Mouse (Mus musculus) kidney, embryonic 15.5 days (tissue): ENCODE results near the gene Wars2. TPM values are rescaled to one million over a fixed set of nuclear protein-coding genes. Genes with fewer than 3 reads are reported as not detected.

ENCODE experiments used
- ATAC-seq: fragments of 200-750 bp; cut with Nextera tagmentation; replicated peaks from 2 replicates; pipeline ENCODE4 v1.8.0; 2017; ENCODE audit warnings: moderate TSS enrichment; ENCODE audit not compliant: low FRiP score
- H3K27ac ChIP-seq: fragments of 300-500 bp; sonication (generic); 2 replicates; pipeline ENCODE4 v1.5.1; 2015; ENCODE audit warnings: mild to moderate bottlenecking, inconsistent platforms
- H3K27me3 ChIP-seq: fragments of 300-500 bp; sonication (generic); 2 replicates; pipeline ENCODE4 v1.6.1; 2015; ENCODE audit warnings: inconsistent platforms
- H3K36me3 ChIP-seq: fragments of 300-500 bp; sonication (generic); 2 replicates; pipeline ENCODE4 v1.6.1; 2015; ENCODE audit warnings: inconsistent platforms
- H3K4me1 ChIP-seq: fragments of 300-500 bp; sonication (generic); 2 replicates; pipeline ENCODE4 v1.6.1; 2015; ENCODE audit warnings: inconsistent platforms
- H3K4me2 ChIP-seq: fragments of 300-500 bp; sonication (generic); 2 replicates; pipeline ENCODE4 v1.6.1; 2015; ENCODE audit warnings: moderate library complexity, mild to moderate bottlenecking, inconsistent platforms
- H3K4me3 ChIP-seq: fragments of 300-500 bp; sonication (generic); replicated peaks from 2 replicates; pipeline ENCODE4 v1.5.1; 2015; ENCODE audit warnings: mild to moderate bottlenecking, inconsistent platforms
- H3K9ac ChIP-seq: fragments of 300-500 bp; sonication (generic); 2 replicates; pipeline ENCODE4 v1.6.1; 2015; ENCODE audit warnings: mild to moderate bottlenecking, inconsistent platforms
- H3K9me3 ChIP-seq: fragments of 300-500 bp; sonication (generic); replicated peaks from 2 replicates; pipeline ENCODE4 v1.6.1; 2016; ENCODE audit warnings: inconsistent platforms
- WGBS: fragments of 180-500 bp; shearing (Covaris S2); methylation state at CpG from one replicate; pipeline ENCODE4 v1.1.7; 2015; ENCODE audit warnings: mixed read lengths; 5-methylcytosine and 5-hydroxymethylcytosine counted together
- polyA plus RNA-seq: library from polyadenylated mRNA; unstranded; fragments of >200 nt; fragmentation: Nextera tagmentation; extraction: Ambion mirVana; gene quantifications from 2 replicates; pipeline ENCODE4 v1.2.1, GENCODE M21; 2015

Wars2 gene
- polyA plus RNA-seq, 1 experiment from 2014 or later: 9.7 TPM

- 0 out of 2 replicates have a peak, but pooled peaks have one; percentile 57 for ATAC-seq
Measured at GRCm38 (mm10) chr3:99240811-99241738, 100.2 kb downstream of the Wars2 start.

GRCm38 (mm10) chr3:99242481-99242880 lies 101.6 kb downstream of the Wars2 start:
- H3K27ac ChIP-seq: no peak overlapping the region
- no peaks in the 10 kb centered on the region for H3K36me3 ChIP-seq
- no peak overlapping the region for H3K4me2 ChIP-seq
- WGBS: 3% methylated on average over 8 of the region's 8 CpGs
- peaks cover 14% of the 10 kb centered on the region for H3K4me1 ChIP-seq
- no peak overlapping the region for H3K4me3 ChIP-seq
- H3K27me3 ChIP-seq: peaks cover 100% of the 10 kb centered on the region
- no peak overlapping the region for H3K9ac ChIP-seq
- ATAC-seq: no peak
- H3K9me3 ChIP-seq: no peaks in the 10 kb centered on the region

More at GRCm38 (mm10) chr3:99240811-99241738, 100.2 kb downstream of the Wars2 start:
- H3K27ac ChIP-seq: no peak overlapping the region
- peak overlapping the region; percentile 27 for H3K4me3 ChIP-seq
- WGBS: under 1% methylated on average over 50 of the region's 50 CpGs
- peaks cover 14% of the 10 kb centered on the region for H3K4me1 ChIP-seq
- H3K9me3 ChIP-seq: no peaks in the 10 kb centered on the region
- H3K36me3 ChIP-seq: no peaks in the 10 kb centered on the region
- H3K4me2 ChIP-seq: peak overlapping the region; percentile 52
- peaks cover 98% of the 10 kb centered on the region for H3K27me3 ChIP-seq
- no peak overlapping the region for H3K9ac ChIP-seq

DNA sequence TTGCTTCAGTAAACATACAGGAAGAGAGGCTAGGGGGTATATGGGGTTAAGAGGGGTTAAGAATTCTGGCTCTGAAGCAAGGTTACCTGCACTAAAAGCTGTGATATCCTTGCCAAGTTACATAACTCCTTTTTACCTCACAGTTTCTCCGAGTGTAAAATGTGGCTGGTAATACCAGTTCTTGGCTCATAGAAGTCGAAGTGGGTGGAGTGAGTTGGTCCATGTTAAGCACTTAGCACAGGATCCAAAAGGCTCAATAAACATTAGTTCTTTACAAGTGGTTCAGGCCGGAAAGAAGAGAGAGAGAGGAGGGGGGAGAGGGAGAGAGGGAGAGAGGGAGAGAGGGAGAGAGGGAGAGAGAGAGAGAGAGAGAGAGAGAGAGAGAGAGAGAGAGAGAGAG lies 104.5 kb downstream of the Wars2 start:
- no peaks in the 10 kb centered on the region for H3K9me3 ChIP-seq
- WGBS: 3% methylated on average over 3 of the region's 3 CpGs

GRCm38 (mm10) chr3:99246629-99247028 lies 105.8 kb downstream of the Wars2 start:
- Histone ChIP-seq H3K4me1 (no peaks in the 10 kb centered on the region; the same call in 1 of the 2 replicates), H3K27me3 (peaks cover 100% of the 10 kb centered on the region), H3K4me3 (no peak overlapping the region), H3K36me3 (no peaks in the 10 kb centered on the region), H3K9me3 (no peaks in the 10 kb centered on the region), H3K9ac (no peak overlapping the region), H3K4me2 (no peak overlapping the region), H3K27ac (no peak overlapping the region)
- WGBS: 32% methylated on average over 3 of the region's 3 CpGs
- no peak for ATAC-seq

More for the DNA sequence above, 104.5 kb downstream of the Wars2 start:
- no peak overlapping the region for H3K27ac ChIP-seq
- H3K4me2 ChIP-seq: no peak overlapping the region
- H3K36me3 ChIP-seq: no peaks in the 10 kb centered on the region
- no peak overlapping the region for H3K4me3 ChIP-seq
- ATAC-seq: no peak
- peaks cover 11% of the 10 kb centered on the region for H3K4me1 ChIP-seq
- no peak overlapping the region for H3K9ac ChIP-seq
- peaks cover 100% of the 10 kb centered on the region for H3K27me3 ChIP-seq

DNA sequence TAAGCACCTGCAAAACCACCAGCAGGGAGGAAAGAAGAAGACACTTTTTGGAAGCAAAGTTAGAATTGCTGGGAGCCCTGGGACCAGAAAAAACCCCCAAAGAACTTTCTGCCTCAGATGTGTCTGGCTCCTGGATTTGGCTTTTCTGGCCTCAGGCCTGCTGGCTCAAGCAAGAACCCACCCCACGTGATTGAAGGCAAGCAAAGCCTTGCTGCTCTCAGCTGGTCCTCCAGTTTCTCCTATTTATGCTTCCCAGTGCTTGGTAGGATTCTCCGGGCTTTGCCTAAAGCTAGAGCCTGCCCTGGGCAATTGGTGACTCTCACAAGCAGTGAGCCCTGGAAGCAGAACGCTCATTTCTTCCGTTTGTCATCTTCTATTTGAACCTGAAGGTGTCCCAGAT lies 106.7 kb downstream of the Wars2 start:
- no peak overlapping the region for H3K27ac ChIP-seq
- H3K9ac ChIP-seq: no peak overlapping the region
- ATAC-seq: no peak
- WGBS: 3% methylated on average over 4 of the region's 4 CpGs
- no peak overlapping the region for H3K4me2 ChIP-seq
- H3K4me1 ChIP-seq: no peaks in the 10 kb centered on the region; the same call in 1 of the 2 replicates
- no peaks in the 10 kb centered on the region for H3K36me3 ChIP-seq
- no peak overlapping the region for H3K4me3 ChIP-seq
- H3K9me3 ChIP-seq: no peaks in the 10 kb centered on the region
- peaks cover 100% of the 10 kb centered on the region for H3K27me3 ChIP-seq

- no peak overlapping the region for H3K9ac ChIP-seq
- H3K4me3 ChIP-seq: no peak overlapping the region
- no peaks in the 10 kb centered on the region for H3K9me3 ChIP-seq
- no peak overlapping the region for H3K4me2 ChIP-seq
- H3K4me1 ChIP-seq: peaks cover 3% of the 10 kb centered on the region
- no peak overlapping the region for H3K27ac ChIP-seq
- H3K27me3 ChIP-seq: peaks cover 100% of the 10 kb centered on the region
- ATAC-seq: no peak
- WGBS: 2% methylated on average over 28 of the region's 28 CpGs
- no peaks in the 10 kb centered on the region for H3K36me3 ChIP-seq
Measured at GRCm38 (mm10) chr3:99247996-99248801, 107.3 kb downstream of the Wars2 start.

DNA sequence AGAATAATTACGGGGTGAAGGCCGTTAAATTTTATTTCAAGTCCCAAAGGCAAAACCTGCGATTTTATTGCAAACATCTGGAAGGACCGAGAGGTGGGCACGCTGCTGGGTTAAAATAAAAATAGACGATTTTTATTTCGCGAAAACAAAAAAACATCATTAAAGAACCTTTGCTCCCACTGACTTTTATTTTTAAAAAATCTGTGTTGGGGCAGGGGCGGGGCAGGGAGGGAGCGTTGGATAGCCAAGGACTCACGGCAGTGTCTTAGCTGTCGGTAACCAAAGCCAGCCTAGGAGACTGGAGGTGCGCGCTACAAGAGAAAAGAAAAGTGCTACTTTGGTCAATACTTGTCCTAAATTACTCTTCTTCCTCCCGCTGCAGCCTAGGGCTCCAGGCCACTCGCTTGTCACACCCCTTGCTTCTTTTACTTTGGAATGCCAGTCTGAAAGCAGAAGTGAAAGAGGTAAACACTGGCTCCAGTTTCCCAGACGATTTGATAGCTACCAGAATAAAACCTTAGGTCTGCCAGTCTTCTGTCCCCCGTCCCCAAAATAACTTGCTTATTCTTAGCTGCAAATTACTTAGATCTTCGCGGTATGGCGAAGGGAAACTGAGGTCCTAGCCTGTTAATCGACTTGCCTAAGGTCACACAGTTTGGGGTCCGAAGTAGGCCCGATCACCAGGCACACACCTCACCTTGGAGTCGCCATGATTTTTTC lies 108.1 kb downstream of the Wars2 start:
- Histone ChIP-seq H3K4me2 (no peak overlapping the region), H3K9ac (no peak overlapping the region), H3K27me3 (peaks cover 100% of the 10 kb centered on the region), H3K36me3 (no peaks in the 10 kb centered on the region), H3K9me3 (no peaks in the 10 kb centered on the region), H3K4me1 (peaks cover 10% of the 10 kb centered on the region), H3K27ac (no peak overlapping the region), H3K4me3 (no peak overlapping the region)
- 1% methylated on average over 25 of the region's 25 CpGs for WGBS
- ATAC-seq: no peak

- peaks cover 100% of the 10 kb centered on the region for H3K27me3 ChIP-seq
- H3K4me3 ChIP-seq: no peak overlapping the region
- H3K4me2 ChIP-seq: no peak overlapping the region
- 2% methylated on average over 11 of the region's 11 CpGs for WGBS
- H3K9ac ChIP-seq: no peak overlapping the region
- H3K36me3 ChIP-seq: no peaks in the 10 kb centered on the region
- no peak overlapping the region for H3K27ac ChIP-seq
- no peaks in the 10 kb centered on the region for H3K9me3 ChIP-seq
- ATAC-seq: no peak
- H3K4me1 ChIP-seq: peaks cover 12% of the 10 kb centered on the region
Measured at GRCm38 (mm10) chr3:99249551-99249870, 108.6 kb downstream of the Wars2 start.

GRCm38 (mm10) chr3:99249906-99250305 lies 109.0 kb downstream of the Wars2 start:
- H3K4me2 ChIP-seq: no peak overlapping the region
- peaks cover 100% of the 10 kb centered on the region for H3K27me3 ChIP-seq
- H3K36me3 ChIP-seq: no peaks in the 10 kb centered on the region
- H3K4me3 ChIP-seq: no peak overlapping the region
- ATAC-seq: no peak
- WGBS: 0% methylated on average over 6 of the region's 6 CpGs
- no peak overlapping the region for H3K9ac ChIP-seq
- H3K9me3 ChIP-seq: no peaks in the 10 kb centered on the region
- no peak overlapping the region for H3K27ac ChIP-seq
- peaks cover 12% of the 10 kb centered on the region for H3K4me1 ChIP-seq

DNA sequence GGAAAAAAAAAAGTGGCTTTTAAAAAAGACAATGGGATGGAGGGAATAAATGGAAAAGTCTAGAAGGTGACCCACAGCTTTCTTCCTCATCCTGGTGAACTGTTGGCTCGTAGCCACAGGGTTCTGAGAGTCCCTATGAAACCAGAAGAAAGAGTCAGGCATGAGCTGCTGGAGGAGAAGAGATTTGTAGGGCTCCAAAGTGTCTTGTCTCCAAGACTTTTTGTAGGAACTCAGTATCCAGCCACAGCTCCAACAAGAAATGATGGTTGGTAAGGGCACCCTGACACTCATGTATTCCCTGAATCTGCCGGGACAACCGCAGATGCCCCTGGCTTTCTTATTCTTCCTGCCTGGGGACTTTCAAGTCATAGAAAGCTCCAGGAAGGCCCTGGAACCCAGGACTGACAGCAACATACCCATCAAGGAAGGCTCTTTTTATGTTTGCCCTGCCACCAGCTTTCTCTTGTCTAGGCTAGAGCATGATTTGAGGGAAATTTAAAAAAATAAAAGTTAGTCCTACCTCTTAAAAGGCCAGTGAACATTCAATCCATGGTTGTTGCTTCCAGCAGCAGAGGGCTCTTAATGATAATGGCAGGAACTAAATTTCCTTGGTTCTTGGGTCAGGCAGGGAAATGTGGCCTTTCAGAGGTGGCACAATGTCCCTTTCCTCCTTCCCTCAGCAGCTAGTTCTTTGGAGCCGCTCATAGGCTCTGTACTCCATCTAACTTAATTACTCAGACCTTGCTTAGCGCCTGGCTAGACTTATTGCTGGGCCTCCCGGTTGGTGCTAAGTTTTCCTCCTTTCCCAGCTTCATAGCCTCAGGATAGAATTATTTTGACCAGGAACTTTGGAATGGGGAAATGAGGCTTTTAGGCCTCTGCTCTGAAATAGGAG lies 110.7 kb downstream of the Wars2 start:
- peaks cover 13% of the 10 kb centered on the region for H3K4me1 ChIP-seq
- no peaks in the 10 kb centered on the region for H3K36me3 ChIP-seq
- H3K9ac ChIP-seq: no peak overlapping the region
- no peaks in the 10 kb centered on the region for H3K9me3 ChIP-seq
- H3K4me2 ChIP-seq: no peak overlapping the region
- peaks cover 100% of the 10 kb centered on the region for H3K27me3 ChIP-seq
- ATAC-seq: no peak
- no peak overlapping the region for H3K27ac ChIP-seq
- WGBS: 13% methylated on average over 6 of the region's 6 CpGs
- H3K4me3 ChIP-seq: no peak overlapping the region
